Mouse (Mus musculus) kidney, adult 2 months (tissue): ENCODE measurements around the gene Trim17.

Experiments
- CTCF ChIP-seq: fragments of 200-500 bp; conservative IDR thresholded peaks from 2 replicates; pipeline ENCODE4 v1.5.1; 2011; ENCODE audit warnings: low read depth, mild to moderate bottlenecking, control low read depth, low read length, moderate library complexity, mixed read lengths; ENCODE audit not compliant: insufficient read depth, insufficient read length
- POLR2A ChIP-seq: fragments of 200-500 bp; IDR thresholded peaks from one replicate; pipeline ENCODE4 v1.6.1; 2011; ENCODE audit warnings: low read depth, low read length, control low read depth

DNA sequence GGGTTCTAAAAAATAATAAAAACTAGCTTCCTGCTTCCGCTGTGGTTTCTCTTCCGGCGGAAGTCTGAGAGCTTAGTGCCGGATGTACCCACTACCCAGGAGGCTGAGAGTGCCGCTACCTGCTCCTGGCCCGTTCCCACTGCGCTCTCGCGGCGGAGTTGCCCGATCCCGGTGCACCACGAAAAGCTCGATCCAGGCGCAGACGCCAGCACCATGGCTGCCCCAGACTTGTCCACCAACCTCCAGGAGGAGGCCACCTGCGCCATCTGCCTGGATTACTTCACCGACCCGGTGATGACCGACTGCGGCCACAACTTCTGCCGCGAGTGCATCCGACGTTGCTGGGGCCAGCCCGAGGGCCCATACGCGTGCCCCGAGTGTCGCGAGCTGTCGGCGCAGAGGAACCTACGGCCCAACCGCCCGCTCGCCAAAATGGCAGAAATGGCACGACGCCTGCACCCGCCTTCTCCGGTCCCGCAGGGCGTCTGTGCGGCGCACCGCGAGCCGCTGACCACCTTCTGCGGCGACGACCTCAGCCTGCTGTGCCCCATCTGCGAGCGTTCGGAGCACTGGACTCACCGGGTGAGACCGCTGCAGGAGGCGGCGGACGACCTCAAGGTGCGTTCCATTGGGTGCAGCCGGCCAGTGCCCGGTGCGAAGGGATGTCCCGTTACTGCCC, 23.7 kb downstream of the Trim17 start, which contains the start of gene Trim11:
- no peak for TF ChIP-seq CTCF
- peak; percentile 62 for TF ChIP-seq POLR2A
